Mouse (Mus musculus): Measurements from ENCODE around the gene Nr1h4. TPM values are rescaled to one million over a fixed set of nuclear protein-coding genes. Genes with fewer than 3 reads are reported as not detected.

Gene Nr1h4
- polyA plus RNA-seq, 1 experiment from 2014 or later = 1.2 TPM

- no peak overlapping the region for H3K4me3 ChIP-seq (ENCODE audit: control insufficient read depth in 1 of 2, insufficient read depth in 1 of 2, low read depth in 1 of 2, low read length in 2 of 2)
- no peaks in the 10 kb centered on the region for H3K4me1 ChIP-seq (ENCODE audit: control insufficient read depth in 2 of 2, insufficient read depth in 2 of 2, low read length in 2 of 2)
- 85% methylated on average over 8 of the region's 8 CpGs for WGBS
- no peak overlapping the region for H3K4me2 ChIP-seq (ENCODE audit: low read length)
- no peak overlapping the region for H3K9ac ChIP-seq (ENCODE audit: low read length)
- ATAC-seq (ENCODE audit: insufficient number of reproducible peaks, insufficient read depth, low FRiP score, low read depth) = no peak
- H3K36me3 ChIP-seq (ENCODE audit: control insufficient read depth, insufficient read depth, low read length) = no peaks in the 10 kb centered on the region
- H3K9me3 ChIP-seq (ENCODE audit: control insufficient read depth, low read length) = no peaks in the 10 kb centered on the region
- H3K27me3 ChIP-seq (ENCODE audit: control insufficient read depth, insufficient read depth, low read length) = no peaks in the 10 kb centered on the region
- H3K27ac ChIP-seq (replicated peaks in 1 of 2; ENCODE audit: control insufficient read depth in 1 of 2, insufficient read depth in 1 of 2, low read depth in 2 of 2, low read length in 2 of 2) = no peak overlapping the region
These were observed 54.6 kb downstream of the Nr1h4 start for GRCm38 (mm10) chr10:89478766-89479165.

GRCm38 (mm10) chr10:89470596-89471353, 62.6 kb downstream of the Nr1h4 start:
- Histone ChIP-seq H3K4me2 (ENCODE audit: low read length) (no peak overlapping the region), H3K36me3 (ENCODE audit: control insufficient read depth, insufficient read depth, low read length) (no peaks in the 10 kb centered on the region), H3K9me3 (ENCODE audit: control insufficient read depth, low read length) (peaks cover 9% of the 10 kb centered on the region), H3K27me3 (ENCODE audit: control insufficient read depth, insufficient read depth, low read length) (no peaks in the 10 kb centered on the region), H3K27ac (replicated peaks in 1 of 2; ENCODE audit: control insufficient read depth in 1 of 2, insufficient read depth in 1 of 2, low read depth in 2 of 2, low read length in 2 of 2) (no peak overlapping the region), H3K4me1 (ENCODE audit: control insufficient read depth in 2 of 2, insufficient read depth in 2 of 2, low read length in 2 of 2) (no peaks in the 10 kb centered on the region), H3K9ac (ENCODE audit: low read length) (no peak overlapping the region), H3K4me3 (ENCODE audit: control insufficient read depth in 1 of 2, insufficient read depth in 1 of 2, low read depth in 1 of 2, low read length in 2 of 2) (no peak overlapping the region)
- 76% methylated on average over 7 of the region's 7 CpGs for WGBS
- no peak for ATAC-seq (ENCODE audit: insufficient number of reproducible peaks, insufficient read depth, low FRiP score, low read depth)

- H3K9me3 ChIP-seq (ENCODE audit: control insufficient read depth, low read length) = peaks cover 1% of the 10 kb centered on the region
- ATAC-seq (ENCODE audit: insufficient number of reproducible peaks, insufficient read depth, low FRiP score, low read depth) = no peak
- 78% methylated on average over 4 of the region's 4 CpGs for WGBS
These were observed 68.5 kb downstream of the Nr1h4 start for GRCm38 (mm10) chr10:89464760-89465405.

GRCm38 (mm10) chr10:89462890-89463289, 70.5 kb downstream of the Nr1h4 start:
- 76% methylated on average over 11 of the region's 11 CpGs for WGBS
- Histone ChIP-seq H3K4me3 (ENCODE audit: control insufficient read depth in 1 of 2, insufficient read depth in 1 of 2, low read depth in 1 of 2, low read length in 2 of 2) (no peak overlapping the region), H3K9ac (ENCODE audit: low read length) (no peak overlapping the region), H3K27me3 (ENCODE audit: control insufficient read depth, insufficient read depth, low read length) (no peaks in the 10 kb centered on the region), H3K36me3 (ENCODE audit: control insufficient read depth, insufficient read depth, low read length) (no peaks in the 10 kb centered on the region), H3K9me3 (ENCODE audit: control insufficient read depth, low read length) (no peaks in the 10 kb centered on the region), H3K4me1 (ENCODE audit: control insufficient read depth in 2 of 2, insufficient read depth in 2 of 2, low read length in 2 of 2) (no peaks in the 10 kb centered on the region; a peak in 1 of 4 replicates), H3K4me2 (ENCODE audit: low read length) (no peak overlapping the region), H3K27ac (replicated peaks in 1 of 2; ENCODE audit: control insufficient read depth in 1 of 2, insufficient read depth in 1 of 2, low read depth in 2 of 2, low read length in 2 of 2) (no peak overlapping the region)
- no peak for ATAC-seq (ENCODE audit: insufficient number of reproducible peaks, insufficient read depth, low FRiP score, low read depth)

More at GRCm38 (mm10) chr10:89464760-89465405, 68.5 kb downstream of the Nr1h4 start:
- H3K4me2 ChIP-seq (ENCODE audit: low read length) = no peak overlapping the region
- no peak overlapping the region for H3K4me3 ChIP-seq (ENCODE audit: control insufficient read depth in 1 of 2, insufficient read depth in 1 of 2, low read depth in 1 of 2, low read length in 2 of 2)
- H3K4me1 ChIP-seq (ENCODE audit: control insufficient read depth in 2 of 2, insufficient read depth in 2 of 2, low read length in 2 of 2) = no peaks in the 10 kb centered on the region
- H3K36me3 ChIP-seq (ENCODE audit: control insufficient read depth, insufficient read depth, low read length) = no peaks in the 10 kb centered on the region
- H3K27ac ChIP-seq (replicated peaks in 1 of 2; ENCODE audit: control insufficient read depth in 1 of 2, insufficient read depth in 1 of 2, low read depth in 2 of 2, low read length in 2 of 2) = no peak overlapping the region
- no peaks in the 10 kb centered on the region for H3K27me3 ChIP-seq (ENCODE audit: control insufficient read depth, insufficient read depth, low read length)
- no peak overlapping the region for H3K9ac ChIP-seq (ENCODE audit: low read length)

- no peak for ATAC-seq (ENCODE audit: insufficient number of reproducible peaks, insufficient read depth, low FRiP score, low read depth)
- Histone ChIP-seq H3K9me3 (ENCODE audit: control insufficient read depth, low read length) (no peaks in the 10 kb centered on the region), H3K4me3 (ENCODE audit: control insufficient read depth in 1 of 2, insufficient read depth in 1 of 2, low read depth in 1 of 2, low read length in 2 of 2) (no peak overlapping the region; a peak in 1 of 4 replicates), H3K4me2 (ENCODE audit: low read length) (0 out of 2 replicates have a peak overlapping the region, but pooled peaks have one; percentile 41), H3K9ac (ENCODE audit: low read length) (no peak overlapping the region), H3K27me3 (ENCODE audit: control insufficient read depth, insufficient read depth, low read length) (no peaks in the 10 kb centered on the region), H3K36me3 (ENCODE audit: control insufficient read depth, insufficient read depth, low read length) (no peaks in the 10 kb centered on the region), H3K27ac (replicated peaks in 1 of 2; ENCODE audit: control insufficient read depth in 1 of 2, insufficient read depth in 1 of 2, low read depth in 2 of 2, low read length in 2 of 2) (no peak overlapping the region), H3K4me1 (ENCODE audit: control insufficient read depth in 2 of 2, insufficient read depth in 2 of 2, low read length in 2 of 2) (no peaks in the 10 kb centered on the region; a peak in 1 of 4 replicates)
- 25% methylated on average over 14 of the region's 14 CpGs for whole genome bisulfite sequencing
These were observed 71.4 kb downstream of the Nr1h4 start for GRCm38 (mm10) chr10:89461856-89462507.

- ATAC-seq (ENCODE audit: insufficient number of reproducible peaks, insufficient read depth, low FRiP score, low read depth) = no peak
These were observed 72.4 kb downstream of the Nr1h4 start for GRCm38 (mm10) chr10:89460972-89461371.

GRCm38 (mm10) chr10:89458770-89459169, 74.6 kb downstream of the Nr1h4 start:
- 60% methylated on average over 3 of the region's 3 CpGs for WGBS
- Histone ChIP-seq H3K9me3 (ENCODE audit: control insufficient read depth, low read length) (no peaks in the 10 kb centered on the region), H3K27me3 (ENCODE audit: control insufficient read depth, insufficient read depth, low read length) (no peaks in the 10 kb centered on the region), H3K9ac (ENCODE audit: low read length) (no peak overlapping the region), H3K4me2 (ENCODE audit: low read length) (no peak overlapping the region), H3K4me1 (ENCODE audit: control insufficient read depth in 2 of 2, insufficient read depth in 2 of 2, low read length in 2 of 2) (no peaks in the 10 kb centered on the region; a peak in 1 of 4 replicates), H3K36me3 (ENCODE audit: control insufficient read depth, insufficient read depth, low read length) (no peaks in the 10 kb centered on the region), H3K4me3 (ENCODE audit: control insufficient read depth in 1 of 2, insufficient read depth in 1 of 2, low read depth in 1 of 2, low read length in 2 of 2) (no peak overlapping the region), H3K27ac (replicated peaks in 1 of 2; ENCODE audit: control insufficient read depth in 1 of 2, insufficient read depth in 1 of 2, low read depth in 2 of 2, low read length in 2 of 2) (no peak overlapping the region)
- ATAC-seq (ENCODE audit: insufficient number of reproducible peaks, insufficient read depth, low FRiP score, low read depth) = no peak

More at GRCm38 (mm10) chr10:89460972-89461371, 72.4 kb downstream of the Nr1h4 start:
- no peak overlapping the region for H3K4me3 ChIP-seq (ENCODE audit: control insufficient read depth in 1 of 2, insufficient read depth in 1 of 2, low read depth in 1 of 2, low read length in 2 of 2)
- H3K36me3 ChIP-seq (ENCODE audit: control insufficient read depth, insufficient read depth, low read length) = no peaks in the 10 kb centered on the region
- no peaks in the 10 kb centered on the region for H3K9me3 ChIP-seq (ENCODE audit: control insufficient read depth, low read length)
- H3K4me2 ChIP-seq (ENCODE audit: low read length) = no peak overlapping the region
- no peak overlapping the region for H3K27ac ChIP-seq (replicated peaks in 1 of 2; ENCODE audit: control insufficient read depth in 1 of 2, insufficient read depth in 1 of 2, low read depth in 2 of 2, low read length in 2 of 2)
- H3K9ac ChIP-seq (ENCODE audit: low read length) = no peak overlapping the region
- H3K27me3 ChIP-seq (ENCODE audit: control insufficient read depth, insufficient read depth, low read length) = no peaks in the 10 kb centered on the region
- 87% methylated on average over 11 of the region's 11 CpGs for WGBS
- no peaks in the 10 kb centered on the region; a peak in 1 of 4 replicates for H3K4me1 ChIP-seq (ENCODE audit: control insufficient read depth in 2 of 2, insufficient read depth in 2 of 2, low read length in 2 of 2)

Measured in heart, embryonic 14.5 days (tissue).